Mouse (Mus musculus): ENCODE data around the gene Asxl1.

Gene Asxl1

DNA sequence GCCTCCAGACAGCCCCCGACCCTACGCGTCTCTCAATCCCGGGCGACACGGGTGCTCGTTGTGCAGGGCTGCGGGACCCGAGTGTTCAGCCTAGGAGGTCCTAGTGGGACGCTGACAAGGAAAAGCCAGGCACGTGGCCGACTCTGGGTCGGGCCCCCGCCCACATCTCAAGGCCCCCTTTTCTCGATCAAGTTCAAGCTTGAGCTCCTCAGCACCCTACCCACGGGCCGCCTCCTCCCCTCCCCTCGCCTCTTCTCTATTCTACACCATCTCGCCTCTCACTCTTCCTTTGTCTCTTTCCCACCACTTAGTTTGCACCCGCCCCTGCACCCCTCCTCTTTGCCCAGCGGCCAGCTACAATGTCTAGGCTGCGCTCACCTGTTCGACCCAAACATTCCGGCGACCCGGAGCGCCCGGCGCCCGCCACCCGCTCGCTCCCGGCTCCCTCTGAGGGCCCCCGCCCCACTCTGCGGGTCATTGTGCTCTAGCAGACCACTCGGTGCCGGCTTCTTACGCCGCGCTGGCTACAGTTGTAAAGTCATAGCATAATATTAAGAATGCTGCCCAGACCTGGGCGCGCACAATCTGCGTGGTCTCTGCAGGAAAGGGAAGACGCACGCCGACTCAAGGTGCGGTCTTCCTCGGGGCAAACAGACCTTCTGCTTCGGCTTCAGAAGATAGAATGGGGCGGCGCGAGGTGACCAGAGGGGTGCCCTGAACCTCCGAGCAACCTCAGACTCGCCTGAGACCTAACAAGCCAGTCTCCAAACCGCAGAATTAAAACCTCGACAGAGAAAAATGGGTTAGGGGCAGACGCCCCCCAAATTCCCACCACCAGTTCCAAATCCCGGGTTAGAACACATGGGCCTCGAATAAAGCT is 99.7 kb downstream of the Asxl1 start:
- DNase-seq = peak; percentile 32

GRCm38 (mm10) chr2:153446017-153446408 is 100.4 kb downstream of the Asxl1 start:
- peak; percentile 86 for DNase-seq

DNA sequence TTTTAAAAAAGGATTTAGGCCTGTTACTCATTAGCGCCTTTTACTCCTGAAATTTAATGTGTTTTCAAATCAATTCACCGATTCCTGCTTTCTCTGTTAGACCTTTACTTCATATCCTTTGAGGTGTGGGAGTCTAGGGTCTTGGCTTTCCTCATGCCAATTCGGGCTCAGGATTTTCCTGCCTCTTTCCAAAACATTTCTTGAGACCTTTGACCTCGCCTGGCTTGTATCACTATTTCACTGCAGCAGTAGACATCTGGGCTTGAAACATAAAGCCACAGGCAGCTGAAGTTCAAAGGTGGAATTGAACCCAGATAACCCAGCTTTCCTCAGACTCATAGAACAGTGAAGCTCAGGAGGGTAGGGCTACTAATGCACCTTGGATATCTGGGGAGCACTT is 100.8 kb downstream of the Asxl1 start:
- DNase-seq = no peak

GRCm38 (mm10) chr2:153447719-153448118 is 102.1 kb downstream of the Asxl1 start:
- DNase-seq = peak; percentile 30

DNA sequence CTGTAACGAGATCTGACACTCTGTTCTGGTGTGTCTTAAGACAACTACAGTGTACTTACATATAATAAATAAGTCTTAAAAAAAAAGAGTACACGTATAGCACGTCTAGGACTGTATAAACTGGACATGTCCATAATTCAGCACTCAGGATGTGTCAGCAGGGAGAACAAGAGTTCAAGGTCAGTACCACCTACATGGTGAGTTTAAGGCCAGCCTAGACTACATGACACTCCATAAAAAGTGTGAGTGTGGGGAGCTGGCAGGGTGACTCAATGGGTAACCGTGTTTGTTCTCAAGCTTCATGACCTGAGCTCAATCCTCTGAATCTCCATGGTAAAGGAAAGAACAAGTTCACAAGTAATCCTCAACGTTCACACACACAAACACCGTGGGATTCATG is 102.9 kb downstream of the Asxl1 start:
- no peak for DNase-seq
